Mouse (Mus musculus): ENCODE data around the gene Dnase2a.
"Not testable (repeated sequence)": the region's sequence is repeated elsewhere in the genome, so short reads cannot be mapped to it uniquely, and the experiment has no call there.

Gene Dnase2a

GRCm38 (mm10) chr8:84907493-84907892 lies 867 bp upstream of the Dnase2a start:
- in situ Hi-C loops (cut with MboI, MseI): no loop called here

GRCm38 (mm10) chr8:84907979-84908378 lies 381 bp upstream of the Dnase2a start:
- in situ Hi-C loops (cut with MboI, MseI): not testable (repeated sequence)

GRCm38 (mm10) chr8:84909162-84909767 lies 905 bp downstream of the Dnase2a start:
- in situ Hi-C loops (cut with MboI, MseI): no loop called here

- in situ Hi-C loops (cut with MboI, MseI): no loop called here
These were observed 1.6 kb downstream of the Dnase2a start for GRCm38 (mm10) chr8:84909949-84910348.

GRCm38 (mm10) chr8:84910551-84910950 lies 2.2 kb downstream of the Dnase2a start:
- in situ Hi-C loops (cut with MboI, MseI): no loop called here

- in situ Hi-C loops (cut with MboI, MseI): no loop called here
These were observed 3.5 kb downstream of the Dnase2a start for GRCm38 (mm10) chr8:84911854-84912253.

GRCm38 (mm10) chr8:84912391-84912790 lies 4.0 kb downstream of the Dnase2a start:
- in situ Hi-C loops (cut with MboI, MseI): no loop called here

GRCm38 (mm10) chr8:84912895-84913501 lies 4.6 kb downstream of the Dnase2a start:
- in situ Hi-C loops (cut with MboI, MseI): no loop called here

- in situ Hi-C loops (cut with MboI, MseI): no loop called here
These were observed 5.1 kb downstream of the Dnase2a start for GRCm38 (mm10) chr8:84913502-84913900.

- in situ Hi-C loops (cut with MboI, MseI): no loop called here
These were observed 5.6 kb downstream of the Dnase2a start for GRCm38 (mm10) chr8:84913960-84914359.

- in situ Hi-C loops (cut with MboI, MseI): no loop called here
These were observed 6.9 kb downstream of the Dnase2a start for GRCm38 (mm10) chr8:84915269-84915668.

GRCm38 (mm10) chr8:84917781-84918180 lies 9.4 kb downstream of the Dnase2a start:
- in situ Hi-C loops (cut with MboI, MseI): no loop called here

GRCm38 (mm10) chr8:84918646-84919045 lies 10.3 kb downstream of the Dnase2a start:
- in situ Hi-C loops (cut with MboI, MseI): no loop called here

GRCm38 (mm10) chr8:84921596-84921995 lies 13.2 kb downstream of the Dnase2a start:
- in situ Hi-C loops (cut with MboI, MseI): no loop called here

GRCm38 (mm10) chr8:84925557-84925956 lies 17.2 kb downstream of the Dnase2a start:
- in situ Hi-C loops (cut with MboI, MseI): no loop called here

- in situ Hi-C loops (cut with MboI, MseI): no loop called here
These were observed 19.2 kb downstream of the Dnase2a start for GRCm38 (mm10) chr8:84927513-84927912.

GRCm38 (mm10) chr8:84928456-84929306 lies 20.3 kb downstream of the Dnase2a start:
- in situ Hi-C loops (cut with MboI, MseI): no loop called here

GRCm38 (mm10) chr8:84930582-84930981 lies 22.2 kb downstream of the Dnase2a start:
- in situ Hi-C loops (cut with MboI, MseI): no loop called here

GRCm38 (mm10) chr8:84933767-84934559 lies 25.6 kb downstream of the Dnase2a start:
- in situ Hi-C loops (cut with MboI, MseI): no loop called here

GRCm38 (mm10) chr8:84934860-84935259 lies 26.5 kb downstream of the Dnase2a start:
- in situ Hi-C loops (cut with MboI, MseI): no loop called here

GRCm38 (mm10) chr8:84935489-84935888 lies 27.1 kb downstream of the Dnase2a start:
- in situ Hi-C loops (cut with MboI, MseI): no loop called here

Measured in T-helper 17 cell (primary cell).